Comparison of ENCODE assay signal across 11 mouse cellular contexts in the genomic region with DNA sequence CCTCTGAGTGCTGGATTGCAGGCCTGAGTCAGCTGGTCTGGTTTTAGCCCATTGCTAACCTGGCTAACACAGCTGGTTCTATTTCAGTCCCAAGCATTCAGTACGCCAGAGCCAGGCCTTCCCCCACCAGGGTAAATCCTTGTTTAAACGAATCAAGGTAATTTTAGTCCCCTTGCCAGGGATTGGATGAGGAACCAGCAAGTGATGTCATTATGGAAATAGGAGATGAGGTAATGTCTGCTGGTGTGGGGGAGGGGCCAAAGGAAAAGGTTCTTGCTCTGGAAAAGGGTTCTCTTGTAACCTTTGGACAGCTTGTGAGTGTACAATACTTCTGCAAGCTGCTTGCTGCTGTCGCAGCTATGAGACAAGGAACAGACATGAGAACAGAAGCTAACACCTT. TPM values are rescaled to one million over a fixed set of nuclear protein-coding genes. Genes with fewer than 3 reads are reported as not detected.
DNase-seq lines count a peak whose midpoint lies in the region; ATAC-seq and TF ChIP-seq lines count a peak whose summit lies in the region.
"Had no signal": no experiment of that assay in that cellular context is flagged by ENCODE, and none has a peak within 500 bp of the region (broad histone marks: within the 10 kb centered on the region; RNA-seq: fewer than 3 reads in every experiment).

No protein-coding gene starts in this region.

- peaks cover 4% of the 10 kb centered on the region for H3K4me1 ChIP-seq in forebrain, embryonic 14.5 days (ENCODE audit: control insufficient read depth, insufficient read depth, low read length)
- H3K4me1 ChIP-seq in forebrain, embryonic 11.5 days (replicated peaks; ENCODE audit: control insufficient read depth, insufficient read depth, low read length) = 0 out of 2 replicates have a peak, but pooled peaks cover 3% of the 10 kb centered on the region
- no peaks in the 10 kb centered on the region for H3K4me1 ChIP-seq in neural tube, embryonic 11.5 days (ENCODE audit: control insufficient read depth, insufficient read depth, low read length)
- H3K4me1 ChIP-seq in intestine, embryonic 15.5 days (replicated peaks) = 0 out of 2 replicates have a peak, but pooled peaks cover 2% of the 10 kb centered on the region
- H3K4me1 ChIP-seq in stomach, postnatal 0 days (replicated peaks; ENCODE audit: control insufficient read depth, insufficient read depth) = no peaks in the 10 kb centered on the region

- no peak overlapping the region for H3K4me3 ChIP-seq in forebrain, embryonic 14.5 days (ENCODE audit: low read depth, low read length)
- H3K4me3 ChIP-seq in forebrain, embryonic 11.5 days (ENCODE audit: low read depth, low read length) = no peak overlapping the region
- no peak overlapping the region for H3K4me3 ChIP-seq in neural tube, embryonic 11.5 days (ENCODE audit: low read depth, low read length)
- H3K4me3 ChIP-seq in intestine, embryonic 15.5 days (replicated peaks) = no peak overlapping the region
- H3K4me3 ChIP-seq in stomach, postnatal 0 days (ENCODE audit: low read depth, low read length) = no peak overlapping the region
- H3K4me3 ChIP-seq: embryonic facial prominence, embryonic 13.5 days had no signal

- no peaks in the 10 kb centered on the region for H3K9me3 ChIP-seq in forebrain, embryonic 14.5 days (replicated peaks; ENCODE audit: control insufficient read depth, low read length)
- H3K9me3 ChIP-seq in forebrain, embryonic 11.5 days (ENCODE audit: control insufficient read depth, low read length) = no peaks in the 10 kb centered on the region
- no peaks in the 10 kb centered on the region for H3K9me3 ChIP-seq in neural tube, embryonic 11.5 days (ENCODE audit: control insufficient read depth, low read length)
- no peaks in the 10 kb centered on the region for H3K9me3 ChIP-seq in intestine, embryonic 15.5 days
- no peaks in the 10 kb centered on the region for H3K9me3 ChIP-seq in stomach, postnatal 0 days (ENCODE audit: control insufficient read depth, low read length)
- H3K9me3 ChIP-seq: embryonic facial prominence, embryonic 13.5 days had no signal

- H3K36me3 ChIP-seq in forebrain, embryonic 14.5 days (ENCODE audit: control insufficient read depth, insufficient read depth, low read length) = no peaks in the 10 kb centered on the region
- no peaks in the 10 kb centered on the region for H3K36me3 ChIP-seq in forebrain, embryonic 11.5 days (ENCODE audit: control insufficient read depth, insufficient read depth, low read length)
- H3K36me3 ChIP-seq in neural tube, embryonic 11.5 days (ENCODE audit: control insufficient read depth, insufficient read depth, low read length) = no peaks in the 10 kb centered on the region
- no peaks in the 10 kb centered on the region for H3K36me3 ChIP-seq in intestine, embryonic 15.5 days
- H3K36me3 ChIP-seq in stomach, postnatal 0 days (ENCODE audit: control insufficient read depth, insufficient read depth, low read length) = no peaks in the 10 kb centered on the region
- H3K36me3 ChIP-seq: embryonic facial prominence, embryonic 13.5 days had no signal

- H3K27me3 ChIP-seq in forebrain, embryonic 14.5 days (replicated peaks; ENCODE audit: control insufficient read depth, insufficient read depth, low read length) = no peaks in the 10 kb centered on the region
- no peaks in the 10 kb centered on the region for H3K27me3 ChIP-seq in forebrain, embryonic 11.5 days (ENCODE audit: control insufficient read depth, insufficient read depth, low read length)
- no peaks in the 10 kb centered on the region for H3K27me3 ChIP-seq in neural tube, embryonic 11.5 days (ENCODE audit: control insufficient read depth, insufficient read depth, low read length)
- H3K27me3 ChIP-seq in intestine, embryonic 15.5 days (replicated peaks) = no peaks in the 10 kb centered on the region
- H3K27me3 ChIP-seq in stomach, postnatal 0 days (ENCODE audit: control insufficient read depth, insufficient read depth, low read length) = no peaks in the 10 kb centered on the region
- H3K27me3 ChIP-seq: embryonic facial prominence, embryonic 13.5 days had no signal

- no peak for TF ChIP-seq CTCF in stomach, postnatal 0 days (IDR thresholded peaks at IDR 0.05; ENCODE audit: low read depth)

- peak; percentile 53 for DNase-seq in forebrain, embryonic 14.5 days (ENCODE audit: low spot score)
- no peak for DNase-seq in forebrain, embryonic 11.5 days (ENCODE audit: low spot score)
- peak; percentile 15 for DNase-seq in neural tube, embryonic 11.5 days (ENCODE audit: low spot score)
- DNase-seq in neural tube, embryonic 10.5 days (ENCODE audit: extremely low spot score, low spot score) = no peak
- peak; percentile 73 for DNase-seq in stomach, postnatal 0 days (ENCODE audit: low spot score)
- no peak for DNase-seq in thymus, postnatal 10 days (ENCODE audit: low spot score in 2 of 2)
- DNase-seq in cerebellum, adult 11 months = no peak
- DNase-seq: cerebellum, adult 11-12 months had no signal

- no peak overlapping the region for H3K4me2 ChIP-seq in forebrain, embryonic 14.5 days (ENCODE audit: low read length)
- no peak overlapping the region for H3K4me2 ChIP-seq in forebrain, embryonic 11.5 days (ENCODE audit: low read depth, low read length, severe bottlenecking)
- H3K4me2 ChIP-seq in neural tube, embryonic 11.5 days (ENCODE audit: low read depth) = no peak overlapping the region
- no peak overlapping the region for H3K4me2 ChIP-seq in intestine, embryonic 15.5 days (replicated peaks)
- H3K4me2 ChIP-seq in stomach, postnatal 0 days (replicated peaks; ENCODE audit: low read depth) = no peak overlapping the region
- H3K4me2 ChIP-seq: embryonic facial prominence, embryonic 13.5 days had no signal

- TF ChIP-seq EP300 in stomach, postnatal 0 days (optimal IDR thresholded peaks at IDR 0.05) = no peak

- 19% methylated on average over 3 of the region's 3 CpGs for WGBS in forebrain, embryonic 14.5 days
- 51% methylated on average over 3 of the region's 3 CpGs for WGBS in forebrain, embryonic 11.5 days
- 64% methylated on average over 3 of the region's 3 CpGs for WGBS in neural tube, embryonic 11.5 days
- 28% methylated on average over 3 of the region's 3 CpGs for WGBS in intestine, embryonic 15.5 days
- WGBS in stomach, postnatal 0 days = 32% methylated on average over 3 of the region's 3 CpGs

- H3K27ac ChIP-seq in forebrain, embryonic 14.5 days (ENCODE audit: low read depth, low read length) = no peak overlapping the region
- no peak overlapping the region for H3K27ac ChIP-seq in forebrain, embryonic 11.5 days (ENCODE audit: low read depth, low read length)
- H3K27ac ChIP-seq in neural tube, embryonic 11.5 days (ENCODE audit: low read depth, low read length) = no peak overlapping the region
- no peak overlapping the region for H3K27ac ChIP-seq in intestine, embryonic 15.5 days
- H3K27ac ChIP-seq in stomach, postnatal 0 days (replicated peaks) = no peak overlapping the region
- H3K27ac ChIP-seq: embryonic facial prominence, embryonic 13.5 days had no signal

- no peak overlapping the region for H3K9ac ChIP-seq in forebrain, embryonic 14.5 days (ENCODE audit: low read length)
- H3K9ac ChIP-seq in forebrain, embryonic 11.5 days (ENCODE audit: low read length) = no peak overlapping the region
- no peak overlapping the region for H3K9ac ChIP-seq in neural tube, embryonic 11.5 days (ENCODE audit: low read length)
- no peak overlapping the region for H3K9ac ChIP-seq in intestine, embryonic 15.5 days
- H3K9ac ChIP-seq in stomach, postnatal 0 days (ENCODE audit: low read length) = no peak overlapping the region
- H3K9ac ChIP-seq: embryonic facial prominence, embryonic 13.5 days had no signal

- ATAC-seq in forebrain, embryonic 14.5 days = no peak
- ATAC-seq in forebrain, embryonic 11.5 days (replicated peaks; ENCODE audit: low FRiP score) = no peak
- ATAC-seq in neural tube, embryonic 11.5 days (ENCODE audit: insufficient read depth, low FRiP score, low TSS enrichment) = no peak
- peak; percentile 60 for ATAC-seq in intestine, embryonic 15.5 days
- ATAC-seq in stomach, postnatal 0 days (ENCODE audit: low FRiP score, low TSS enrichment) = peak; percentile 79

RNA-seq across cellular contexts. Expression of a gene that starts 10.1 kb away (rescaled TPM):
- 0.84 and 1.0 TPM in 2 replicates for polyA plus RNA-seq in forebrain, embryonic 14.5 days (2014; fragmentation: Nextera tagmentation; extraction: Ambion mirVana)
- 0.19 and 0.94 TPM in 2 replicates for polyA plus RNA-seq in forebrain, embryonic 11.5 days (2014; fragmentation: Nextera tagmentation; extraction: Ambion mirVana)
- polyA plus RNA-seq in neural tube, embryonic 11.5 days (2014; fragmentation: Nextera tagmentation; extraction: Ambion mirVana) = 38.7 and 54.0 TPM in 2 replicates
- polyA plus RNA-seq in intestine, embryonic 15.5 days (2015; fragmentation: Nextera tagmentation; extraction: Ambion mirVana) = 46.9 and 48.1 TPM in 2 replicates
- 25.7 and 28.6 TPM in 2 replicates for polyA plus RNA-seq in stomach, postnatal 0 days (2015; fragmentation: Nextera tagmentation; extraction: Ambion mirVana)

RNA-seq across cellular contexts. Expression of a gene that starts 15.2 kb away (rescaled TPM):
- polyA plus RNA-seq in forebrain, embryonic 14.5 days (2014; fragmentation: Nextera tagmentation; extraction: Ambion mirVana) = 56.7 and 93.1 TPM in 2 replicates
- 142 and 160 TPM in 2 replicates for polyA plus RNA-seq in forebrain, embryonic 11.5 days (2014; fragmentation: Nextera tagmentation; extraction: Ambion mirVana)
- 109 and 112 TPM in 2 replicates for polyA plus RNA-seq in neural tube, embryonic 11.5 days (2014; fragmentation: Nextera tagmentation; extraction: Ambion mirVana)
- polyA plus RNA-seq in intestine, embryonic 15.5 days (2015; fragmentation: Nextera tagmentation; extraction: Ambion mirVana) = 253 and 271 TPM in 2 replicates
- 145 and 159 TPM in 2 replicates for polyA plus RNA-seq in stomach, postnatal 0 days (2015; fragmentation: Nextera tagmentation; extraction: Ambion mirVana)

RNA-seq across cellular contexts. Expression of a gene that starts 29.5 kb away (rescaled TPM):
- 11.0 and 13.6 TPM in 2 replicates for polyA plus RNA-seq in forebrain, embryonic 14.5 days (2014; fragmentation: Nextera tagmentation; extraction: Ambion mirVana)
- polyA plus RNA-seq in forebrain, embryonic 11.5 days (2014; fragmentation: Nextera tagmentation; extraction: Ambion mirVana) = 38.8 and 40.2 TPM in 2 replicates
- 23.3 and 25.9 TPM in 2 replicates for polyA plus RNA-seq in neural tube, embryonic 11.5 days (2014; fragmentation: Nextera tagmentation; extraction: Ambion mirVana)
- 24.7 and 25.4 TPM in 2 replicates for polyA plus RNA-seq in intestine, embryonic 15.5 days (2015; fragmentation: Nextera tagmentation; extraction: Ambion mirVana)
- 5.1 and 7.1 TPM in 2 replicates for polyA plus RNA-seq in stomach, postnatal 0 days (2015; fragmentation: Nextera tagmentation; extraction: Ambion mirVana)

RNA-seq across cellular contexts. Expression of a gene that starts 42.8 kb away (rescaled TPM):
- not detected in 2 replicates for polyA plus RNA-seq in forebrain, embryonic 14.5 days (2014; fragmentation: Nextera tagmentation; extraction: Ambion mirVana)
- 0.12 TPM in 1 of 2 replicates, not detected in the other for polyA plus RNA-seq in forebrain, embryonic 11.5 days (2014; fragmentation: Nextera tagmentation; extraction: Ambion mirVana)
- polyA plus RNA-seq in neural tube, embryonic 11.5 days (2014; fragmentation: Nextera tagmentation; extraction: Ambion mirVana) = 3.0 and 3.2 TPM in 2 replicates
- polyA plus RNA-seq in intestine, embryonic 15.5 days (2015; fragmentation: Nextera tagmentation; extraction: Ambion mirVana) = 0.09 TPM in 1 of 2 replicates, not detected in the other
- polyA plus RNA-seq in stomach, postnatal 0 days (2015; fragmentation: Nextera tagmentation; extraction: Ambion mirVana) = not detected in 2 replicates
- polyA plus RNA-seq: lung, embryonic 16.5 days had no signal

RNA-seq across cellular contexts. Expression of a gene that starts 48.1 kb away (rescaled TPM):
- polyA plus RNA-seq in forebrain, embryonic 14.5 days (2014; fragmentation: Nextera tagmentation; extraction: Ambion mirVana) = 0.14 and 0.36 TPM in 2 replicates
- 0.16 and 0.40 TPM in 2 replicates for polyA plus RNA-seq in forebrain, embryonic 11.5 days (2014; fragmentation: Nextera tagmentation; extraction: Ambion mirVana)
- polyA plus RNA-seq in neural tube, embryonic 11.5 days (2014; fragmentation: Nextera tagmentation; extraction: Ambion mirVana) = 0.19 and 0.41 TPM in 2 replicates
- polyA plus RNA-seq in intestine, embryonic 15.5 days (2015; fragmentation: Nextera tagmentation; extraction: Ambion mirVana) = 37.4 and 39.0 TPM in 2 replicates
- polyA plus RNA-seq in stomach, postnatal 0 days (2015; fragmentation: Nextera tagmentation; extraction: Ambion mirVana) = 13.5 and 14.4 TPM in 2 replicates

Comparison
In these comparisons a context has a peak if more than half of its experiments do, and no peak if none do; other contexts are left out.
1. DNase-seq: peak in forebrain, embryonic 14.5 days (single experiment), neural tube, embryonic 11.5 days (single experiment) and stomach, postnatal 0 days (single experiment); none in forebrain, embryonic 11.5 days (single experiment), neural tube, embryonic 10.5 days (single experiment), thymus, postnatal 10 days (0 of 2) and cerebellum, adult 11 months (single experiment).
2. ATAC-seq: peak in intestine, embryonic 15.5 days (single experiment) and stomach, postnatal 0 days (single experiment); none in forebrain, embryonic 14.5 days (single experiment), forebrain, embryonic 11.5 days (single experiment) and neural tube, embryonic 11.5 days (single experiment).
3. RNA of a gene that starts 10.1 kb away (polyA plus RNA-seq): 38.7 to 54.0 TPM in neural tube, embryonic 11.5 days, 46.9 to 48.1 TPM in intestine, embryonic 15.5 days and 25.7 to 28.6 TPM in stomach, postnatal 0 days; 0.84 to 1.0 TPM in forebrain, embryonic 14.5 days and 0.19 to 0.94 TPM in forebrain, embryonic 11.5 days; every median in the first group is over 10 times any median in the second.